Mouse (Mus musculus) inflammation-experienced regulatory T-cells, adult 16 weeks (primary cell): ENCODE measurements around the gene BC048679. TPM values are rescaled to one million over a fixed set of nuclear protein-coding genes. Genes with fewer than 3 reads are reported as not detected.

Experiments
- polyA plus RNA-seq: library from polyadenylated mRNA; unstranded; fragments of 100-300 nt; shearing (Covaris generic); gene quantifications from one replicate; pipeline ENCODE4 v1.2.1, GENCODE M21; 2017

BC048679 gene
- not detected for polyA plus RNA-seq

GRCm38 (mm10) chr7:81498181-81498580 lies at the start of gene BC048679:
TSS of gene BC048679 (minus strand) at chr7:81498281.

GRCm38 (mm10) chr7:81493331-81494021 lies 4.6 kb downstream of the BC048679 start, which contains the start of gene Ap3b2:
TSS of gene Ap3b2 (minus strand) at chr7:81493925.

DNA sequence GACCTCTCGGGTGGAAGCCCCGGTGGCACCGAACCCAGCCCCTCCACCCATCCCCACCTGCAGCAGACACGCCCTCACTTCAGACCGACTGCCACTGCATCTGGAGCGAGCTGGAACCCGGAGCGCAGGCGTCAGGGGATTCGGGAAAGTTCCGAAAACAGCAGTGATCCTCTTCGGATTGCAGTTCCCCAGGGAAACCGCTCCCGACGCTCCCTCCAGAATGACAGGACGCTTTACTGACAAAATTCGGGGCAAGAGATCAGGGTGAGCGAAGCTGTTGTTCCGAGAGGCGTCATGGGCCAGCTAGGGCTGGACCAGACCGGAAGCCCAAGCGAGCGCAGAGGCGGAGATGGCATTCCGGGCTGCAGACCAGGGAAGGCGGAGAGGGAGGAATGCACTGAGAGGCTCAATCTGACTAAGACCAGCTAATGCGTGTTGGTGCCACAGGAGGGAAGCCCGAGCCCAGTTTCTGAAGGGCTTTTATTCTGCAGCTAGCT lies 42.9 kb downstream of the BC048679 start, which contains the start of gene Cpeb1:
TSS of gene Cpeb1 (minus strand) at position 311 of the 497 bp plus-strand sequence.

Other genes starting within 250 kb of the BC048679 start
- gene Rps17, start 153.0 kb downstream of the BC048679 start, polyA plus RNA-seq = 682 TPM
- gene Cpeb1, start 42.8 kb downstream of the BC048679 start, polyA plus RNA-seq = not detected
- gene Ap3b2, start 4.4 kb downstream of the BC048679 start, polyA plus RNA-seq = not detected
- gene Fsd2, start 68.7 kb upstream of the BC048679 start, polyA plus RNA-seq = 7.4 TPM
- gene Whamm, start 73.0 kb upstream of the BC048679 start, polyA plus RNA-seq = 1.6 TPM
- not detected for gene Homer2, start 209.2 kb upstream of the BC048679 start, polyA plus RNA-seq